Mouse (Mus musculus) kidney, embryonic 16.5 days (tissue): Measurements from ENCODE around the gene Ncl. TPM values are rescaled to one million over a fixed set of nuclear protein-coding genes. Genes with fewer than 3 reads are reported as not detected.

Experiments used
- ATAC-seq: fragments of 200-750 bp; cut with Nextera tagmentation; 2 replicates; pipeline ENCODE4 v1.8.0; 2017; ENCODE audit warnings: moderate TSS enrichment; ENCODE audit not compliant: low FRiP score, low TSS enrichment
- H3K27ac ChIP-seq: fragments of 300-500 bp; sonication (generic); 2 replicates; pipeline ENCODE4 v1.5.1; 2014; ENCODE audit warnings: low read length
- H3K27me3 ChIP-seq: fragments of 300-500 bp; sonication (generic); 2 replicates; pipeline ENCODE4 v1.6.1; 2014; ENCODE audit warnings: low read length, control low read depth, mixed read lengths; ENCODE audit not compliant: insufficient read depth
- H3K36me3 ChIP-seq: fragments of 300-500 bp; sonication (generic); 2 replicates; pipeline ENCODE4 v1.6.1; 2014; ENCODE audit warnings: low read length, control low read depth, mixed read lengths; ENCODE audit not compliant: insufficient read depth
- H3K4me1 ChIP-seq: fragments of 300-500 bp; sonication (generic); 2 replicates; pipeline ENCODE4 v1.6.1; 2014; ENCODE audit warnings: low read length, control low read depth, mixed read lengths; ENCODE audit not compliant: insufficient read depth
- H3K4me2 ChIP-seq: fragments of 300-500 bp; sonication (generic); replicated peaks from 2 replicates; pipeline ENCODE4 v1.6.1; 2014; ENCODE audit warnings: low read depth, low read length
- H3K4me3 ChIP-seq: fragments of 300-500 bp; sonication (generic); 2 replicates; pipeline ENCODE4 v1.5.1; 2014; ENCODE audit warnings: mild to moderate bottlenecking, low read length
- H3K9ac ChIP-seq: fragments of 300-500 bp; sonication (generic); replicated peaks from 2 replicates; pipeline ENCODE4 v1.6.1; 2014; ENCODE audit warnings: low read length
- H3K9me3 ChIP-seq: fragments of 300-500 bp; sonication (generic); 2 replicates; pipeline ENCODE4 v1.6.1; 2016; ENCODE audit warnings: low read length, control low read depth
- WGBS: fragments of 180-500 bp; shearing (Covaris S2); extraction: QIAGEN DNeasy Blood & Tissue Kit; methylation state at CpG from one replicate; pipeline ENCODE4 v1.1.7; 2014; 5-methylcytosine and 5-hydroxymethylcytosine counted together
- microRNA-seq: library from miRNA; unstranded; fragments of <30 nt; microRNA quantifications from one replicate; pipeline ENCODE4, GENCODE M21; 2016
- polyA plus RNA-seq: library from polyadenylated mRNA; unstranded; fragments of >200 nt; fragmentation: Nextera tagmentation; extraction: Ambion mirVana; gene quantifications from 2 replicates; pipeline ENCODE4 v1.2.1, GENCODE M21; 2015

Ncl gene
- polyA plus RNA-seq, 1 experiment from 2014 or later: 432 TPM

- no peak overlapping the region for H3K4me3 ChIP-seq
- peaks cover 11% of the 10 kb centered on the region for H3K27me3 ChIP-seq
- H3K4me1 ChIP-seq: peaks cover 12% of the 10 kb centered on the region; the same call in 1 of the 2 replicates
- H3K9ac ChIP-seq: no peak overlapping the region
- peaks cover 8% of the 10 kb centered on the region; the same call in 1 of the 2 replicates for H3K36me3 ChIP-seq
- no peaks in the 10 kb centered on the region for H3K9me3 ChIP-seq
- H3K27ac ChIP-seq: 0 out of 2 replicates have a peak overlapping the region, but pooled peaks have one; percentile 15
- no peak for ATAC-seq
- no peak overlapping the region for H3K4me2 ChIP-seq
- 50% methylated on average over 7 of the region's 7 CpGs for WGBS
Observed at GRCm38 (mm10) chr1:86300731-86301130, 58.5 kb downstream of the Ncl start.

GRCm38 (mm10) chr1:86300093-86300492 lies 59.1 kb downstream of the Ncl start:
- 30% methylated on average over 2 of the region's 2 CpGs for WGBS

More at GRCm38 (mm10) chr1:86300093-86300492, 59.1 kb downstream of the Ncl start:
- Histone ChIP-seq H3K27me3 (peaks cover 11% of the 10 kb centered on the region), H3K4me1 (peaks cover 12% of the 10 kb centered on the region; the same call in 1 of the 2 replicates), H3K9ac (no peak overlapping the region), H3K4me3 (no peak overlapping the region), H3K36me3 (0 out of 2 replicates have a peak, but pooled peaks cover 2% of the 10 kb centered on the region), H3K9me3 (no peaks in the 10 kb centered on the region), H3K27ac (no peak overlapping the region), H3K4me2 (no peak overlapping the region)
- ATAC-seq: no peak

Small RNA genes within 50 kb of the gene (microRNA-seq; reads per million reads assigned to microRNA genes)
- gene mmu-mir-3535: 54.2 reads per million, percentile 49 among the genes with 10 or more reads in this experiment

Other genes starting within 250 kb of the Ncl start
- 0.60 and 1.2 TPM in 2 replicates for gene Htr2b, start 247.4 kb downstream of the Ncl start, polyA plus RNA-seq
- gene Gm21972, start 225.8 kb downstream of the Ncl start, polyA plus RNA-seq: not detected in 2 replicates
- gene Armc9, start 204.6 kb downstream of the Ncl start, polyA plus RNA-seq: 26.2 and 28.1 TPM in 2 replicates
- 9.5 and 10.5 TPM in 2 replicates for gene B3gnt7, start 56.6 kb downstream of the Ncl start, polyA plus RNA-seq
- gene Nmur1, start 66.8 kb upstream of the Ncl start, polyA plus RNA-seq: 0.12 TPM in 1 of 2 replicates, not detected in the other
- not detected in 2 replicates for gene Tex44, start 66.9 kb upstream of the Ncl start, polyA plus RNA-seq
- 2,279 and 2,662 TPM in 2 replicates for gene Ptma, start 167.3 kb upstream of the Ncl start, polyA plus RNA-seq
- gene Pde6d, start 223.2 kb upstream of the Ncl start, polyA plus RNA-seq: 50.9 and 52.8 TPM in 2 replicates
- gene Cops7b, start 223.5 kb upstream of the Ncl start, polyA plus RNA-seq: 45.4 and 47.6 TPM in 2 replicates